Mouse (Mus musculus) myocyte (in vitro differentiated cells): ENCODE measurements around the gene Radil. TPM values are rescaled to one million over a fixed set of nuclear protein-coding genes. Genes with fewer than 3 reads are reported as not detected.

Experiments
- H3K27me3 ChIP-seq: one replicate; pipeline ENCODE4 v1.6.1; 2011; ENCODE audit not compliant: control insufficient read depth, insufficient read depth, insufficient read length
- H3K36me3 ChIP-seq: one replicate; pipeline ENCODE4 v1.6.1; 2011; ENCODE audit not compliant: control insufficient read depth, insufficient read depth
- H3K4me2 ChIP-seq: one replicate; pipeline ENCODE4 v1.6.1; 2011; ENCODE audit warnings: low read depth, control low read depth
- H3K4me3 ChIP-seq: one replicate; pipeline ENCODE4 v1.5.1; 2011; ENCODE audit warnings: mild to moderate bottlenecking, control low read depth, moderate library complexity
- H3K79me2 ChIP-seq: one replicate; pipeline ENCODE4 v1.6.1; 2011; ENCODE audit not compliant: control insufficient read depth, insufficient read depth
- H3ac ChIP-seq: one replicate; pipeline ENCODE4 v1.6.1; 2011; ENCODE audit not compliant: control insufficient read depth, insufficient read length
- CEBPB ChIP-seq: IDR thresholded peaks from 2 replicates; pipeline ENCODE4 v1.6.1; 2011; ENCODE audit warnings: mild to moderate bottlenecking, moderate library complexity; ENCODE audit not compliant: poor library complexity, insufficient read depth, severe bottlenecking
- E2F4 ChIP-seq: IDR thresholded peaks from one replicate; pipeline ENCODE4 v1.6.1; 2011; ENCODE audit warnings: mild to moderate bottlenecking, control low read depth, moderate library complexity; ENCODE audit not compliant: insufficient read depth
- MAX ChIP-seq: IDR thresholded peaks from one replicate; pipeline ENCODE4 v1.6.1; 2011; ENCODE audit warnings: low read depth, mild to moderate bottlenecking, control low read depth
- MYOD1 ChIP-seq, 3 experiments: IDR thresholded peaks; one replicate each; pipeline ENCODE4 v1.6.1; 2011; ENCODE audit warnings: control low read depth in 2 of 3, low read depth in 2 of 3, mild to moderate bottlenecking in 2 of 3, moderate library complexity in 1 of 3; ENCODE audit not compliant: insufficient read length in 2 of 3, control insufficient read depth in 1 of 3
- MYOG ChIP-seq, 3 experiments: IDR thresholded peaks; one replicate each; pipeline ENCODE4 v1.6.1; 2011; ENCODE audit warnings: control low read depth in 2 of 3, low read depth in 2 of 3, mild to moderate bottlenecking in 2 of 3; ENCODE audit not compliant: insufficient read length in 2 of 3, control insufficient read depth in 1 of 3, insufficient read depth in 1 of 3
- POLR2A ChIP-seq: IDR thresholded peaks from one replicate; pipeline ENCODE4 v1.6.1; 2011; ENCODE audit warnings: low read depth, mild to moderate bottlenecking, control low read depth, moderate library complexity; ENCODE audit not compliant: insufficient read length
- POLR2AphosphoS2 ChIP-seq: IDR thresholded peaks from one replicate; pipeline ENCODE4 v1.6.1; 2011; ENCODE audit warnings: low read depth, control low read depth; ENCODE audit not compliant: insufficient read length
- REST ChIP-seq: IDR thresholded peaks from one replicate; pipeline ENCODE4 v1.6.1; 2011; ENCODE audit warnings: mild to moderate bottlenecking, control low read depth, moderate library complexity; ENCODE audit not compliant: insufficient read depth, insufficient read length
- SRF ChIP-seq: IDR thresholded peaks from one replicate; pipeline ENCODE4 v1.6.1; 2011; ENCODE audit warnings: low read depth; ENCODE audit not compliant: control insufficient read depth, insufficient read length
- TCF12 ChIP-seq: IDR thresholded peaks from one replicate; pipeline ENCODE4 v1.6.1; 2011; ENCODE audit warnings: mild to moderate bottlenecking, control low read depth; ENCODE audit not compliant: poor library complexity, insufficient read depth, severe bottlenecking
- TCF3 ChIP-seq: IDR thresholded peaks from one replicate; pipeline ENCODE4 v1.6.1; 2011; ENCODE audit warnings: low read depth, control low read depth; ENCODE audit not compliant: insufficient read length
- USF1 ChIP-seq: IDR thresholded peaks from one replicate; pipeline ENCODE4 v1.6.1; 2011; ENCODE audit warnings: low read depth, mild to moderate bottlenecking, control low read depth, moderate library complexity
- polyA plus RNA-seq: library from polyadenylated mRNA; unstranded; fragments of >200 nt; fragmentation: generic; extraction: Trizol; gene quantifications from one replicate; pipeline ENCODE4 v1.2.1, GENCODE M21; 2012; ENCODE audit warnings: missing spikeins

The Radil gene
- polyA plus RNA-seq, 1 experiment: 1.6 TPM

- H3K27me3 ChIP-seq: no peaks in the 10 kb centered on the region
- no peak for TF ChIP-seq POLR2AphosphoS2
- TF ChIP-seq MYOD1 (IDR thresholded peaks at IDR 0.05; ENCODE audit: control insufficient read depth in 1 of 3, insufficient read length in 2 of 3, low read depth in 2 of 3): no peak
- no peak overlapping the region for H3K4me2 ChIP-seq
- H3K4me3 ChIP-seq: no peak overlapping the region
- no peak overlapping the region for H3ac ChIP-seq
- H3K36me3 ChIP-seq: no peaks in the 10 kb centered on the region
- H3K79me2 ChIP-seq: no peaks in the 10 kb centered on the region
Measured at GRCm38 (mm10) chr5:142546344-142546743, 4.6 kb downstream of the Radil start.

DNA sequence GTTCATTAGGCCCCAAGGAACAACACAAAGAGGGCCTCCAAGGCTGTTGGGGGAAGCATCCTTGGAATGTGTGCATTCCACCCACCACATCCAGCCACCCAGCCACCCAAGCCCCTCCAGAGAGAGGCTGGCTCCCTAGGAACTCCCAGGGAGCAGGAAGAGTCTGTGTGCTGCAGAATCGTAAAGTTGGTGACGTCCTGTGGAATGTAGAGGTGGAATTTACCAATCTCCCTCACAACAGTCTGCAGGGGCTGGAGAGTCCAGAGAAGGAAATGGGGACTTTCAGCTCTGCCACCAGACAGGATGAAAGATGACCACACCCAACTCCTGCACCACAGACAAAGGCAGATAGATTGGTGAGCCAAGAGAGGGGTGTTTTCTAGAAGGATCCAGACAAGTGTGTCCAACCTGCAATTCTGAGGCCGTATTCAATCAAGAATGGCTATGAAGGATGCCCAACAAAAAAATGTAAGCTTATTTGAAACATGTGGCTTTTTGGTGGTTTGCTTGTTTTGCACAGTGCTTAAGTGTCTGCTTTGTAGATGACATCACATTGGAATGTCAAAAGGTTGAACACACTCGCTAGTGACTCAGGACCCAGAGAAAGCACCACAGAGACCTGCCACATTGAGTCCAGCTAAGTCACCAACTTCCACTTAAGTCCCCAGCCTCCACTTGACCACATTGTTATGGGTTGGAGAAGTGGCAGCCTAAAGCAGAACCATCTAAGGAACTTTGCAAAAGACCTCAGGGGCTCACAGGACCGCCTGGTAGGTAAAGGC is 5.7 kb downstream of the Radil start:
- Histone ChIP-seq H3K36me3 (no peaks in the 10 kb centered on the region), H3K4me2 (peak overlapping the region; percentile 14), H3K27me3 (no peaks in the 10 kb centered on the region), H3K79me2 (no peaks in the 10 kb centered on the region), H3K4me3 (no peak overlapping the region), H3ac (no peak overlapping the region)
- TF ChIP-seq REST: no peak
- TF ChIP-seq MYOD1 (IDR thresholded peaks at IDR 0.05; ENCODE audit: control insufficient read depth in 1 of 3, insufficient read length in 2 of 3, low read depth in 2 of 3): no peak
- TF ChIP-seq POLR2AphosphoS2: no peak
- no peak for TF ChIP-seq SRF
- TF ChIP-seq USF1: no peak
- no peak for TF ChIP-seq POLR2A
- no peak for TF ChIP-seq TCF3
- no peak for TF ChIP-seq MYOG (IDR thresholded peaks at IDR 0.05; ENCODE audit: control insufficient read depth in 1 of 3, insufficient read depth in 1 of 3, insufficient read length in 2 of 3, low read depth in 2 of 3)
- TF ChIP-seq TCF12: no peak
- no peak for TF ChIP-seq CEBPB

DNA sequence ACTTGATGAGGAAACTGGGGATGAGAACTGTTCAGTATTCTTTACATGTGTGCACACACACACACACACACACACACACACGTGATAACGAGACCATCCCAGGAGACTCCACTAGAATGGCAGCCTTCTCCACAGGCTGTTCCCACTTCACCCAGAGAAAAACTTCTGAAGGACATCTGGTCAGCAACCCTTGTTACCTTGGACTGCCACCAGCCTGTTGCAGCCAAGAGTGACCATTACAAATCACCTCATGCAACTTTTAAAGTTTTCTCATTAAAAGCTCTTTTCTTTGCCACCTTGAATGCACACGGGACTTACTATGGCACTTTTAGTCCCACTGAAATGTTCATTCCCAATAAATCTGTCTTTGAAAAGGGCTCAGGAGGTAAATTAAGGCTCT is 13.6 kb downstream of the Radil start:
- no peak for TF ChIP-seq MAX
- no peak for TF ChIP-seq SRF
- TF ChIP-seq MYOG (IDR thresholded peaks at IDR 0.05; ENCODE audit: control insufficient read depth in 1 of 3, insufficient read depth in 1 of 3, insufficient read length in 2 of 3, low read depth in 2 of 3): no peak
- no peak for TF ChIP-seq MYOD1 (IDR thresholded peaks at IDR 0.05; ENCODE audit: control insufficient read depth in 1 of 3, insufficient read length in 2 of 3, low read depth in 2 of 3)
- no peak for TF ChIP-seq TCF3
- TF ChIP-seq CEBPB: no peak
- no peak for TF ChIP-seq TCF12
- no peaks in the 10 kb centered on the region for H3K36me3 ChIP-seq

GRCm38 (mm10) chr5:142535388-142535787 is 15.5 kb downstream of the Radil start:
- H3K27me3 ChIP-seq: no peaks in the 10 kb centered on the region

More for the DNA sequence above, 13.6 kb downstream of the Radil start:
- Histone ChIP-seq H3K4me2 (no peak overlapping the region), H3ac (no peak overlapping the region), H3K27me3 (no peaks in the 10 kb centered on the region), H3K4me3 (no peak overlapping the region), H3K79me2 (no peaks in the 10 kb centered on the region)

GRCm38 (mm10) chr5:142529915-142530314 is 21.0 kb downstream of the Radil start, which contains the start of gene Papolb:
Gene Papolb, minus strand, starts transcription at chr5:142530076.
- no peaks in the 10 kb centered on the region for H3K79me2 ChIP-seq
- H3K27me3 ChIP-seq: no peaks in the 10 kb centered on the region
- no peak within 1 kb of the TSS for H3K4me2 ChIP-seq
- H3K36me3 ChIP-seq: no peaks in the 10 kb centered on the region
- no peak within 1 kb of the TSS for H3K4me3 ChIP-seq
- TF ChIP-seq USF1 (no peak), CEBPB (no peak), REST (no peak), POLR2A (no peak), TCF3 (no peak), MYOD1 (IDR thresholded peaks at IDR 0.05; ENCODE audit: control insufficient read depth in 1 of 3, insufficient read length in 2 of 3, low read depth in 2 of 3) (no peak), MYOG (IDR thresholded peaks at IDR 0.05; ENCODE audit: control insufficient read depth in 1 of 3, insufficient read depth in 1 of 3, insufficient read length in 2 of 3, low read depth in 2 of 3) (no peak), TCF12 (no peak), SRF (no peak), MAX (no peak)
- H3ac ChIP-seq: no peak within 1 kb of the TSS

More at GRCm38 (mm10) chr5:142535388-142535787, 15.5 kb downstream of the Radil start:
- Histone ChIP-seq H3ac (no peak overlapping the region), H3K4me2 (no peak overlapping the region), H3K79me2 (no peaks in the 10 kb centered on the region), H3K36me3 (no peaks in the 10 kb centered on the region), H3K4me3 (no peak overlapping the region)
- TF ChIP-seq POLR2A (no peak), TCF3 (no peak), REST (no peak), MYOG (IDR thresholded peaks at IDR 0.05; ENCODE audit: control insufficient read depth in 1 of 3, insufficient read depth in 1 of 3, insufficient read length in 2 of 3, low read depth in 2 of 3) (no peak), TCF12 (no peak), CEBPB (no peak), E2F4 (no peak), MYOD1 (IDR thresholded peaks at IDR 0.05; ENCODE audit: control insufficient read depth in 1 of 3, insufficient read length in 2 of 3, low read depth in 2 of 3) (no peak), POLR2AphosphoS2 (no peak), SRF (no peak)
